Mouse (Mus musculus) midbrain, embryonic 15.5 days (tissue): ENCODE measurements around the gene 1700012B07Rik. TPM values are rescaled to one million over a fixed set of nuclear protein-coding genes. Genes with fewer than 3 reads are reported as not detected.

Source experiments
- ATAC-seq: fragments of 200-750 bp; cut with Nextera tagmentation; replicated peaks from 2 replicates; pipeline ENCODE4 v1.8.0; 2017; ENCODE audit warnings: moderate TSS enrichment
- H3K27ac ChIP-seq: fragments of 300-500 bp; sonication (generic); 2 replicates; pipeline ENCODE4 v1.5.1; 2015; ENCODE audit warnings: mild to moderate bottlenecking, inconsistent platforms
- H3K27me3 ChIP-seq: fragments of 300-500 bp; sonication (generic); replicated peaks from 2 replicates; pipeline ENCODE4 v1.6.1; 2015; ENCODE audit warnings: inconsistent platforms
- H3K36me3 ChIP-seq: fragments of 300-500 bp; sonication (generic); replicated peaks from 2 replicates; pipeline ENCODE4 v1.6.1; 2015; ENCODE audit warnings: inconsistent platforms
- H3K4me1 ChIP-seq: fragments of 300-500 bp; sonication (generic); 2 replicates; pipeline ENCODE4 v1.6.1; 2015; ENCODE audit warnings: inconsistent platforms
- H3K4me2 ChIP-seq: fragments of 300-500 bp; sonication (generic); 2 replicates; pipeline ENCODE4 v1.6.1; 2015; ENCODE audit warnings: inconsistent platforms, mild to moderate bottlenecking, moderate library complexity
- H3K4me3 ChIP-seq: fragments of 300-500 bp; sonication (generic); 2 replicates; pipeline ENCODE4 v1.5.1; 2015; ENCODE audit warnings: mild to moderate bottlenecking, inconsistent platforms
- H3K9ac ChIP-seq: fragments of 300-500 bp; sonication (generic); 2 replicates; pipeline ENCODE4 v1.6.1; 2015; ENCODE audit warnings: mild to moderate bottlenecking, inconsistent platforms
- H3K9me3 ChIP-seq: fragments of 300-500 bp; sonication (generic); 2 replicates; pipeline ENCODE4 v1.6.1; 2016; ENCODE audit warnings: inconsistent platforms
- WGBS: fragments of 180-500 bp; shearing (Covaris S2); methylation state at CpG from one replicate; pipeline ENCODE4 v1.1.7; 2015; ENCODE audit warnings: mixed read lengths; 5-methylcytosine and 5-hydroxymethylcytosine counted together
- polyA plus RNA-seq: library from polyadenylated mRNA; unstranded; fragments of >200 nt; fragmentation: Nextera tagmentation; extraction: Ambion mirVana; gene quantifications from 2 replicates; pipeline ENCODE4 v1.2.1, GENCODE M21; 2015

The 1700012B07Rik gene
- polyA plus RNA-seq, 1 experiment from 2014 or later: not detected

DNA sequence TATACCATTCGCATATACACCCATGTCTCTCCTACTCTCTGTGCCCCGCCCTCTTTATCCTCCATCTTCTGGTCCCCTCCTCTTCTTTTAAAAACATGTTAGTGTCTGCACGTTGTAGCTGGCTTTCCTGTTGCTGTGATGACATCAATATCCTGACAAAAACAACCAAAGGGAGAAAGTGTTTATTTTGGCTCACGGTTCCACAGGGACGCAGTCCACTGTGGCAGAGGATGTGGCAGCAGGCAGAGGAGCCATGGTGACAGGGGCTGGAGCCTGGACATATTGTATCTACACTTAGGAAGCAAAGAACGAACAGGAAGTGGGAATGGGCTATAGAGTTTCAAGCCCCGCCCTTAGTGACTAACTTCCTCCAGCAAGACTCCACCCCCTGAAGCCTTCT, 36.1 kb upstream of the 1700012B07Rik start:
- no peaks in the 10 kb centered on the region for H3K27me3 ChIP-seq
- no peaks in the 10 kb centered on the region for H3K36me3 ChIP-seq
- no peaks in the 10 kb centered on the region for H3K9me3 ChIP-seq
- no peak overlapping the region for H3K27ac ChIP-seq
- H3K4me1 ChIP-seq: peaks cover 6% of the 10 kb centered on the region; the same call in 1 of the 2 replicates
- no peak overlapping the region for H3K4me2 ChIP-seq
- H3K4me3 ChIP-seq: no peak overlapping the region
- H3K9ac ChIP-seq: no peak overlapping the region
- no peak for ATAC-seq
- WGBS: 92% methylated on average over 7 of the region's 7 CpGs

DNA sequence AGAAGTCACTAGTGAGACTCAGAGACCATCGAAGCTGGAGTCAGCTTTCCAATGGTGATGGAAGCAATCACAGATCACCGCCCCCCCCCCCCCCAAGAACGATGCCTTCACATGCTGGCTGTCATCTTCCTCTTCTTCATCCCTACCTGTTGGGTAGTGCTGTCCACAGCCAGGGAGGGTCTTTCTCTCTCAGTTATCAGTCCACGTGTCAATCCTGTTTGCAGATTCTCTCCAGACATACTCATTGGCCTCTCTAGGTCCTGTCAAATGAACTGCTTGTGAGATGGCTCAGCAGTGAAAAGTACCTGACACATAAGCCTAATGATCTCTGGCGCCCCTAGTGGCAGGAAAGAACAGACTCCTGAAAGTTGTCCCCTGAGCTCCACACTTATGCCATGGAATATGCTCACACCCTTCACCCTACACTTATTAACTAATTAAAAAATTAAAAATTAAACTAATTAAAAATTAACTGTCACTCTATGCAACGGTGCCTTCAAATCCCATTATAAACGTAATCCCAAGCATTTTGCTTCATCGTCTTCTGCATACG, 35.4 kb upstream of the 1700012B07Rik start:
- Histone ChIP-seq H3K4me1 (peaks cover 6% of the 10 kb centered on the region; the same call in 1 of the 2 replicates), H3K4me3 (no peak overlapping the region), H3K27me3 (no peaks in the 10 kb centered on the region), H3K9me3 (no peaks in the 10 kb centered on the region), H3K4me2 (no peak overlapping the region), H3K9ac (no peak overlapping the region), H3K27ac (no peak overlapping the region), H3K36me3 (no peaks in the 10 kb centered on the region)
- peak; percentile 37; the same call in 1 of the 2 replicates for ATAC-seq
- WGBS: 64% methylated on average over 9 of the region's 9 CpGs

DNA sequence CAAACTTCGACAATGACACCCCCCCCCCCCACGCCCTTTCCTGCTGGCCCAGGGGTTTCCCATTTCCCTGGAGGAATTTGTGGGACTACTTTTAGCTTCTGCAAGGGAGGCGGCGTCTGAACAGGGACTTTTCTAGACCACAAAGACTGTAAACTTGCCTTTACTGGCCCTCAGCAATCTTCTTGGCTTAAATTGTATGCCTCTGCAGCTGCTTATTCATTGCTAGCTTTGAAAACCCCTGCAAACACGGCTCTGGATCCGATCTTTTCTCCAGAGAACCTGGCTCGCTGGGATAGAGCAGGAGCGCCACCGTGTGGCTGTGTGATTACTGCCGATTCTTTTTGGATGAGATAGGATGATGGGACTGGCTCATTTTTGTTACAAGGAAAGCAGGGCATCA, 32.7 kb upstream of the 1700012B07Rik start:
- Histone ChIP-seq H3K9ac (no peak overlapping the region), H3K4me2 (peak overlapping the region; percentile 30), H3K27ac (no peak overlapping the region), H3K27me3 (no peaks in the 10 kb centered on the region), H3K9me3 (no peaks in the 10 kb centered on the region), H3K36me3 (no peaks in the 10 kb centered on the region), H3K4me1 (peaks cover 6% of the 10 kb centered on the region; the same call in 1 of the 2 replicates), H3K4me3 (no peak overlapping the region)
- 12% methylated on average over 10 of the region's 10 CpGs for WGBS
- peak; percentile 56; the same call in 1 of the 2 replicates for ATAC-seq

DNA sequence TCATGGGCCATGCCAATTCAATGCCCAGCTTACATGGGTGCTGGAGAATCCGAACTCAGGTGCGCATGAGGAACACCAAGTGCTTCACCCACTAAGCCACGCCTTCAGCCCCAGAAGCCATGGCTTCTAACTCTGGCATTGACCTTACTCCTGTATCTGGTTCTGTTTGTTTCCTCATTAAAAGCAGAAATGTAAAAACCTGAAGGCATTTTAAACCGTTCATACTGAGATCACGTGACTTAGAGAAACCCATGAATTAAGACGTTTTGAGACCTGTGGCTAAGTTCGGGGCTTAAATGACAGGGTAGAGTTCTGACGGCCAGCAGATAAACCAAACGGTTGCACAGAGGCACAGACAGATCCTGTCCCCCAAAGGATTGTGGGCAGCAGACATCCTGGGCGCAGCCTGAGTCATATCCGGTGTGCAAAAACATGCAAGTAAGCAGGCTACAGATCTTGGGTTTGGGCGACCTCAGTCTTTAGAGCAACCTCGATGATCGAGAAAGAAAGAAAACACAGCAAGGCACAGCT, 32.2 kb upstream of the 1700012B07Rik start:
- Histone ChIP-seq H3K27ac (no peak overlapping the region), H3K4me2 (peak overlapping the region; percentile 30), H3K9me3 (no peaks in the 10 kb centered on the region), H3K9ac (no peak overlapping the region), H3K36me3 (no peaks in the 10 kb centered on the region), H3K4me1 (peaks cover 6% of the 10 kb centered on the region; the same call in 1 of the 2 replicates), H3K27me3 (no peaks in the 10 kb centered on the region), H3K4me3 (no peak overlapping the region)
- 68% methylated on average over 14 of the region's 14 CpGs for WGBS
- ATAC-seq: no peak

DNA sequence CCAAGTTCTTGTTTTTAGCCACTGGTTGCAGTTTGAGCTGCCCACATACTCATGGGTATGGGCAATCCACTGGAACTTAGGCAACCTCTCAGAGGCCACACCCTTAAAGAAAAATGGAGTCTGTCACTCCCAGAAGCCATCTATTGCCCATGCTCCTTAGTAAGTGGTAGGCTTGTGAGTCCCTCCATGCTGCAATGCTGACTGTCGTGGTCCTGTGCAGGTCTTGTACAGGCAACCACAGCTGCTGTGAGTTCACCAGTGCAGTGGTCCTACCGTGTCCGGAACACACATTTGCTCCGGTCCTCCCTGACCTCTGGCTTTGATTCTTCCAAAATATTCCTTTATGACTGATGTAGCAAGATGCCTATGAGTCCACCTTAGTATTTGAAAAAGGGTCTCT, 31.6 kb upstream of the 1700012B07Rik start:
- Histone ChIP-seq H3K9ac (no peak overlapping the region), H3K36me3 (no peaks in the 10 kb centered on the region), H3K4me2 (no peak overlapping the region), H3K27ac (no peak overlapping the region), H3K4me1 (peaks cover 6% of the 10 kb centered on the region; the same call in 1 of the 2 replicates), H3K4me3 (no peak overlapping the region), H3K9me3 (no peaks in the 10 kb centered on the region), H3K27me3 (no peaks in the 10 kb centered on the region)
- ATAC-seq: no peak
- 95% methylated on average over 4 of the region's 4 CpGs for WGBS

DNA sequence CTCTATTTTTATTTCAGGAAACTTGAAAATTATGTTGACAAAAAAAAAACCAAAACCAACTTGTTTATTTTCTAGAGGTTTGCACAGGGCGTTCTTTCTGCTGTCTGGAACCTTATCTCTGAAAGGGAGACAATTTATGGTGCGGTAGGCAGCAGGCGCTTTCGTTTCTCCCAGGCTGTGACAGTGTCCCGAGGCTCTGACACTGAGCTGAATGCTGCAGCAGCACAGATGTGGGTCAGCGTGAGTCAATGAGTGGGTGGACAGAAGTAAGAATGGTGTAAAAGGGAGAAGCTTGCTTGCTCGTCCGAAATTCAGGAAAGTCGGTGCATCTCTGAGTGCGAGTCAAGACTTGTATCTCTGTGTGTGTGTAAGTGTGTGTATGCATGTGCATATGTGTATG, 29.2 kb upstream of the 1700012B07Rik start:
- Histone ChIP-seq H3K9me3 (no peaks in the 10 kb centered on the region), H3K4me3 (no peak overlapping the region), H3K4me1 (peaks cover 6% of the 10 kb centered on the region; the same call in 1 of the 2 replicates), H3K4me2 (no peak overlapping the region), H3K27ac (no peak overlapping the region), H3K36me3 (no peaks in the 10 kb centered on the region), H3K9ac (no peak overlapping the region), H3K27me3 (no peaks in the 10 kb centered on the region)
- 90% methylated on average over 10 of the region's 10 CpGs for WGBS
- no peak for ATAC-seq

DNA sequence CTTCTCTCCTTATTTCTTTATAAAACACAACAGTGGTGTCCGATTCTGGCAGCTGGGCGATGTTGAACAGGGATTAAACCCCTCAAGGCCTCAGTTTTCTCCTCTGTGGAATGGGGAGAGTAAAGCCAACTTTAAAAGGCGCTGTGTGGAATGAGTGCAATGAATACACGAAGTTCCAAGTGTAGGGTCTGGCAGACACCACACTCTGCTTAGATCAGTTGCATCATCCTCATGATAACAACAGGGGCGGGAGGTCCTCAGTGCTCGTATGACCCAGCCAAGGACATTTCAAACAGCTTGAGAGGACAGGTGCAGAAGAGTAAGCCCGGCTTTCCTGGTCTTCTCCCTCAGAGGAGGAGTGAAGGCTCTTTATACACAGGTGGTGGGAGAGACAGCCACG, 26.2 kb upstream of the 1700012B07Rik start:
- Histone ChIP-seq H3K4me3 (no peak overlapping the region), H3K4me1 (no peaks in the 10 kb centered on the region; the same call in 1 of the 2 replicates), H3K27ac (no peak overlapping the region), H3K36me3 (no peaks in the 10 kb centered on the region), H3K9me3 (no peaks in the 10 kb centered on the region), H3K27me3 (no peaks in the 10 kb centered on the region), H3K4me2 (no peak overlapping the region), H3K9ac (no peak overlapping the region)
- ATAC-seq: no peak
- WGBS: 89% methylated on average over 8 of the region's 8 CpGs

DNA sequence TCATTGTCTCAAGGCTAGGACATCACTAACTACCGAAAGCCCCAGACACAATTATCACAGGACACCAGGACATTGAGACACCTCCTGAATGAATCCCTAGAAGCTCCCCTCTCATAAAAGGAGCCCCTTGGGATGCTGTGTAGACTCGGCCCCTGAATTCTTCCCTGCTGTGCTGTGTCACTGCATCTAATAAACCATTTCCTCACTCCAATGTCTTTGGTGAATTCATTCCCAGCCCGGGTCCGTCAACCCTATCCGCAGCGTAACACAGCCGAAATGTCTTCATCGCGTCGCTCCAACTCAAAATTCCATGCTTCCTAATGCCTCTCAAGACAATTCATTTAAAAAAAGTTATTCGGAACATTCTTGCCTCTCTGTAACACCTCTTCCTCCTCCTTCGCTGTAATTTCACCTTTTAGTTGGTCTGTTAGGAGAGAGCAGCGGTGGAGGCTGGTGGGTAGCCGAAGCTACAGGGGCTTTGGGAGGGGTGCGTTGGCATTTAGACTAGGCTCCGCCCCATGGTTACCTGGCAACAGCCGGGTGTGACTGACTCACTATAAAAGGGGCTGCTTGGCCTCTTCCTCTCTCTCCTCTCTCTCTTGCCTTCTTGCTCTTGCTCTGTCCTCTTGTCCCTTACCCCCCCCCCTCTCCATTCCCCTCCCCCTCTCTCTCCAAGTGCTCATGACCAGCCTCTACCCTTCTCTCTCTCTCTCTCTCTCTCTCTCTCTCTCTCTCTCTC, 25.6 kb upstream of the 1700012B07Rik start:
- H3K4me1 ChIP-seq: no peaks in the 10 kb centered on the region; the same call in 1 of the 2 replicates
- no peaks in the 10 kb centered on the region for H3K27me3 ChIP-seq
- H3K36me3 ChIP-seq: no peaks in the 10 kb centered on the region
- no peak overlapping the region for H3K9ac ChIP-seq
- H3K4me3 ChIP-seq: no peak overlapping the region
- 45% methylated on average over 17 of the region's 17 CpGs for WGBS
- no peak overlapping the region for H3K27ac ChIP-seq
- no peak for ATAC-seq
- no peaks in the 10 kb centered on the region for H3K9me3 ChIP-seq
- peak overlapping the region; percentile 28 for H3K4me2 ChIP-seq

DNA sequence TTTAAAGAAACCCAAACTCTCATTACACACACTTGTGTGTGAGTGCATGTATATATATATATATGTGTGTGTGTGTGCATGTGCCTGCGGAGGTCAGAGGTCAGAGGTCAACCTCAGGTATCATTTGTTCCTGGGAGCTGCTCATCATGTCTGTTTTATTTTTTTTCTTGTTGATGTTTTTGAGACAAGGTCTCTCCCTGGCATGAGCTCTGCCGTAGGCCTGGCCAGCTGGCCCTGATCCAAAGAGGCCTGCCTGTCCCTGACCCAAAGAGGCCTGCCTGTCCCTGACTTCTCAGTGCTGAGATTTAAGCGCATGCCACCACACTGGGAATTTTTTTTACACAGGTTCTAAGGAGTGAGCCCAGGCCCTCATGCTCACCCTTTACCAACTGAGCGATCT, 24.1 kb upstream of the 1700012B07Rik start:
- Histone ChIP-seq H3K4me1 (no peaks in the 10 kb centered on the region; the same call in 1 of the 2 replicates), H3K27ac (no peak overlapping the region), H3K9me3 (no peaks in the 10 kb centered on the region), H3K4me3 (no peak overlapping the region), H3K9ac (no peak overlapping the region), H3K36me3 (no peaks in the 10 kb centered on the region), H3K4me2 (no peak overlapping the region), H3K27me3 (no peaks in the 10 kb centered on the region)
- WGBS: 81% methylated on average over 4 of the region's 4 CpGs
- no peak for ATAC-seq

DNA sequence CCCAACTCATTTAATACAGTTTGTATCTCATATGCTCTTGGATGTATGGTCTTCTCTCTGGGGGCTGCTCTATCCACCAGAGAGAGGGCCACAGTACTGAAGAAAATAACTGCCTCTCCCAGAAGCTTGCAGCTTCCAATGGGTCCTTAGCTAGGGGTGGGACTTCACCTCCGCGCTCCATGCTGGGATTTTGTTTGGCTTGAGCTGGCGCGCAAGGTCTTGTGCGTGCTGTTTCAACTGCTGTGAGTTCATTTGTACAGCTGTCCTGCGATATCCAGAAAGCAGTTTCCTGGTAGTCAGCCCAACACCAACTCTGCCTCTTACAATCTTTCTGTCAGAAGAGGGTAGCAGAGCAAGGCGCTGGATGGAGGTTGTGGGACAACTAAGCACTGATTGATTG, 18.5 kb upstream of the 1700012B07Rik start:
- no peaks in the 10 kb centered on the region for H3K4me1 ChIP-seq
- no peak overlapping the region for H3K27ac ChIP-seq
- H3K9me3 ChIP-seq: no peaks in the 10 kb centered on the region
- no peak overlapping the region for H3K4me2 ChIP-seq
- no peak overlapping the region for H3K4me3 ChIP-seq
- H3K36me3 ChIP-seq: no peaks in the 10 kb centered on the region
- no peak for ATAC-seq
- H3K9ac ChIP-seq: no peak overlapping the region
- no peaks in the 10 kb centered on the region for H3K27me3 ChIP-seq
- 66% methylated on average over 7 of the region's 7 CpGs for WGBS

DNA sequence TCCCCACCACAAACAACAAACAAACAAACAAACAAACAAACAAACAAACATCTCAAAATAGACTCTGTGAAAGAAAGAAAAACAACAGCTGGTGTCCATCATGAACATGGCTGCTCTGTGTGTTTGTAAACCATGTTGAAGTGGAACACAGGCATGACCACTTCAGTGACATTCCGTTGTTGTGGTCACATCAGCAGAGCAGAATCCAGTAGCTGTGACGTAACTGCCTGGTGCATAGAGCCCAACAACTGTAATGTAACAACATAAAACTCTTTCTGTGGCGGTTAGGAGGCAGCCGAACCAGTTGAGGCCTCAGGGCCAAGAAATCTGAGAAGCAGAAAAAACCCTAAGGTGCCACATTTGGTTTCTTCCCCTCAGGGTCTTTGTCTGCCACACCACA, 17.8 kb upstream of the 1700012B07Rik start:
- 65% methylated on average over 4 of the region's 4 CpGs for WGBS
- Histone ChIP-seq H3K9me3 (no peaks in the 10 kb centered on the region), H3K9ac (no peak overlapping the region), H3K27me3 (no peaks in the 10 kb centered on the region), H3K36me3 (no peaks in the 10 kb centered on the region), H3K27ac (no peak overlapping the region), H3K4me2 (no peak overlapping the region), H3K4me3 (no peak overlapping the region), H3K4me1 (no peaks in the 10 kb centered on the region)
- ATAC-seq: no peak

DNA sequence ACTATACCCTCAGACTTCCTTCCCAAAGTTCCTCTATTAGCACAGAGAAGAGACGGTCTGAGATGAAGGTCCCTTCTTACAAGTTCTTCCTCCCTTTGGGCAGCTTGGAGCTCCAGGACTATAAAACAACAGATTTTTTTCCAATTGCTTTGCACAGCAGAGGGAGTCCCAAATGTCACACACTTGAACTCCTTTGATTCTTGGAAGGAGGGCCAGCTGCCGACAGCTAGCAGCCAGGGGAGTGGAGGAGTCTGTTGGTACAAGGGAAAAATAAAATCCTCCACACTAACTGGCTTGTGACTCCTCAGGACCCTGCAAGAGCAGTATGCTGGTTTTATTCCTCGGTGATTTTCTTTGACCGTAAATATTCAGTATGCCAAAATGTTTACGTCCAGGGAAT, 16.6 kb upstream of the 1700012B07Rik start:
- Histone ChIP-seq H3K4me1 (no peaks in the 10 kb centered on the region), H3K4me3 (no peak overlapping the region), H3K9me3 (no peaks in the 10 kb centered on the region), H3K27ac (no peak overlapping the region), H3K27me3 (no peaks in the 10 kb centered on the region), H3K4me2 (no peak overlapping the region), H3K9ac (no peak overlapping the region), H3K36me3 (no peaks in the 10 kb centered on the region)
- no peak for ATAC-seq
- 79% methylated on average over 5 of the region's 5 CpGs for WGBS

DNA sequence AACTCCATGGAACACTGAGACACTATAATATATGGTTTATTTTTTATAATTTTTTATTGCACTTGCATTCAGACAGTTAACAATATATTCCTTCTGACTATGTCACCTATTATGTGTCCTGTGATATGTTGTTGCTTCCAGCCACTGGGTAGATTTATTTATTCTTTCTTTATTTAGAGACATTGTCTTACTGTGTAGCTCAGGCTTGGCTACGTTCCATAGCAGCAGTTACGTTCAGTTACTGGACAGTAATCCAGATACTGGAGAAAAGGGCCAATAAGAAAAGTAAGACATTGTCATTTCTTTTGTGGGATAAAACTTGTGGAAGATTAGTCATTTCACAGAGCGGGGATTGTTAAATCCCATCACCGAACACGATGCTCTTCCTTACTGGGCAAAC, 2.5 kb upstream of the 1700012B07Rik start:
- no peaks in the 10 kb centered on the region for H3K36me3 ChIP-seq
- no peak for ATAC-seq
- H3K9me3 ChIP-seq: no peaks in the 10 kb centered on the region
- H3K4me3 ChIP-seq: no peak overlapping the region
- 74% methylated on average over 5 of the region's 5 CpGs for WGBS
- no peaks in the 10 kb centered on the region for H3K4me1 ChIP-seq
- no peak overlapping the region for H3K9ac ChIP-seq
- H3K27ac ChIP-seq: no peak overlapping the region
- no peak overlapping the region for H3K4me2 ChIP-seq
- H3K27me3 ChIP-seq: no peaks in the 10 kb centered on the region
